Mouse (Mus musculus) liver, embryonic 16.5 days (tissue): ENCODE measurements at regions not wholly inside any gene's neighbourhood (a gene's known extent, or its start where the extent isn't known, plus 50 kb on each side); places are given as distances from the start of the nearest gene placed in this dataset.

Experiments used
- ATAC-seq: fragments of 200-750 bp; cut with Nextera tagmentation; 2 replicates; pipeline ENCODE4 v1.8.0; 2017; ENCODE audit warnings: low read depth, mild to moderate bottlenecking, moderate number of reproducible peaks, moderate library complexity
- H3K27ac ChIP-seq: fragments of 300-500 bp; sonication (generic); 2 replicates; pipeline ENCODE4 v1.5.1; 2014; ENCODE audit warnings: mild to moderate bottlenecking, low read length
- H3K27me3 ChIP-seq: fragments of 300-500 bp; sonication (generic); 2 replicates; pipeline ENCODE4 v1.6.1; 2014; ENCODE audit warnings: low read depth, low read length, mixed read lengths; ENCODE audit not compliant: control insufficient read depth, insufficient read depth
- H3K36me3 ChIP-seq: fragments of 300-500 bp; sonication (generic); 2 replicates; pipeline ENCODE4 v1.6.1; 2014; ENCODE audit warnings: mild to moderate bottlenecking; ENCODE audit not compliant: control insufficient read depth, insufficient read depth
- H3K4me1 ChIP-seq: fragments of 300-500 bp; sonication (generic); 2 replicates; pipeline ENCODE4 v1.6.1; 2014; ENCODE audit warnings: low read depth, low read length, mixed read lengths; ENCODE audit not compliant: control insufficient read depth
- H3K4me2 ChIP-seq: fragments of 300-500 bp; sonication (generic); 2 replicates; pipeline ENCODE4 v1.6.1; 2014; ENCODE audit warnings: low read depth, low read length, mixed read lengths
- H3K4me3 ChIP-seq: fragments of 300-500 bp; sonication (generic); 2 replicates; pipeline ENCODE4 v1.5.1; 2014; ENCODE audit warnings: low read depth, mild to moderate bottlenecking, low read length
- H3K9ac ChIP-seq: fragments of 300-500 bp; sonication (generic); 2 replicates; pipeline ENCODE4 v1.6.1; 2014; ENCODE audit warnings: low read depth, low read length
- H3K9me3 ChIP-seq: fragments of 300-500 bp; sonication (generic); replicated peaks from 2 replicates; pipeline ENCODE4 v1.6.1; 2016; ENCODE audit warnings: low read length; ENCODE audit not compliant: control insufficient read depth
- WGBS: fragments of 180-500 bp; shearing (Covaris S2); extraction: QIAGEN DNeasy Blood & Tissue Kit; methylation state at CpG from one replicate; pipeline ENCODE4 v1.1.7; 2014; ENCODE audit not compliant: insufficient replicate concordance; 5-methylcytosine and 5-hydroxymethylcytosine counted together

- 51% methylated on average over 6 of the region's 6 CpGs for WGBS
Observed at GRCm38 (mm10) chr19:56065730-56066129, 221.2 kb upstream of the Habp2 start.

GRCm38 (mm10) chr19:56068165-56068564 is 218.8 kb upstream of the Habp2 start:
- no peak overlapping the region for H3K27ac ChIP-seq
- H3K27me3 ChIP-seq: no peaks in the 10 kb centered on the region
- no peak overlapping the region for H3K4me2 ChIP-seq
- no peaks in the 10 kb centered on the region for H3K36me3 ChIP-seq
- 15% methylated on average over 8 of the region's 8 CpGs for WGBS
- H3K4me1 ChIP-seq: no peaks in the 10 kb centered on the region
- no peaks in the 10 kb centered on the region for H3K9me3 ChIP-seq
- no peak overlapping the region for H3K4me3 ChIP-seq
- no peak for ATAC-seq
- no peak overlapping the region for H3K9ac ChIP-seq

More at GRCm38 (mm10) chr19:56065730-56066129, 221.2 kb upstream of the Habp2 start:
- Histone ChIP-seq H3K27ac (no peak overlapping the region), H3K27me3 (no peaks in the 10 kb centered on the region), H3K9me3 (no peaks in the 10 kb centered on the region), H3K4me1 (no peaks in the 10 kb centered on the region), H3K9ac (no peak overlapping the region), H3K36me3 (no peaks in the 10 kb centered on the region), H3K4me2 (no peak overlapping the region), H3K4me3 (no peak overlapping the region)
- no peak for ATAC-seq

- H3K9me3 ChIP-seq: no peaks in the 10 kb centered on the region
- no peak overlapping the region for H3K4me2 ChIP-seq
- ATAC-seq: no peak
- no peak overlapping the region for H3K4me3 ChIP-seq
- no peaks in the 10 kb centered on the region for H3K36me3 ChIP-seq
- H3K4me1 ChIP-seq: no peaks in the 10 kb centered on the region
- 11% methylated on average over 12 of the region's 12 CpGs for WGBS
- H3K9ac ChIP-seq: no peak overlapping the region
- no peaks in the 10 kb centered on the region for H3K27me3 ChIP-seq
- H3K27ac ChIP-seq: no peak overlapping the region
Observed at GRCm38 (mm10) chr19:56068854-56069253, 218.1 kb upstream of the Habp2 start.

GRCm38 (mm10) chr19:56069266-56069665 is 217.7 kb upstream of the Habp2 start:
- H3K4me1 ChIP-seq: no peaks in the 10 kb centered on the region
- no peaks in the 10 kb centered on the region for H3K36me3 ChIP-seq
- H3K27me3 ChIP-seq: no peaks in the 10 kb centered on the region
- no peak overlapping the region for H3K27ac ChIP-seq
- no peaks in the 10 kb centered on the region for H3K9me3 ChIP-seq
- H3K9ac ChIP-seq: no peak overlapping the region
- WGBS: 39% methylated on average over 10 of the region's 10 CpGs
- ATAC-seq: no peak
- no peak overlapping the region for H3K4me2 ChIP-seq
- H3K4me3 ChIP-seq: no peak overlapping the region

- H3K9me3 ChIP-seq: no peaks in the 10 kb centered on the region
- no peaks in the 10 kb centered on the region for H3K36me3 ChIP-seq
- H3K4me3 ChIP-seq: no peak overlapping the region
- WGBS: 44% methylated on average over 4 of the region's 4 CpGs
- H3K27me3 ChIP-seq: no peaks in the 10 kb centered on the region
- no peak overlapping the region for H3K27ac ChIP-seq
- no peaks in the 10 kb centered on the region for H3K4me1 ChIP-seq
- no peak overlapping the region for H3K4me2 ChIP-seq
- H3K9ac ChIP-seq: no peak overlapping the region
- ATAC-seq: no peak
Observed at GRCm38 (mm10) chr19:56071340-56071739, 215.6 kb upstream of the Habp2 start.

- no peak overlapping the region for H3K9ac ChIP-seq
- H3K4me1 ChIP-seq: no peaks in the 10 kb centered on the region
- no peaks in the 10 kb centered on the region for H3K36me3 ChIP-seq
- no peak overlapping the region for H3K4me2 ChIP-seq
- no peak overlapping the region for H3K27ac ChIP-seq
- no peak for ATAC-seq
- 70% methylated on average over 8 of the region's 8 CpGs for WGBS
- no peak overlapping the region for H3K4me3 ChIP-seq
- no peaks in the 10 kb centered on the region for H3K27me3 ChIP-seq
- H3K9me3 ChIP-seq: no peaks in the 10 kb centered on the region
Observed at GRCm38 (mm10) chr19:56076128-56076527, 210.8 kb upstream of the Habp2 start.

GRCm38 (mm10) chr19:56077491-56077890 is 209.4 kb upstream of the Habp2 start:
- no peak overlapping the region for H3K4me2 ChIP-seq
- no peaks in the 10 kb centered on the region for H3K36me3 ChIP-seq
- no peaks in the 10 kb centered on the region for H3K9me3 ChIP-seq
- no peak for ATAC-seq
- no peak overlapping the region for H3K9ac ChIP-seq
- H3K4me1 ChIP-seq: no peaks in the 10 kb centered on the region
- no peaks in the 10 kb centered on the region for H3K27me3 ChIP-seq
- 64% methylated on average over 8 of the region's 8 CpGs for WGBS
- H3K27ac ChIP-seq: no peak overlapping the region
- H3K4me3 ChIP-seq: no peak overlapping the region

- H3K4me1 ChIP-seq: no peaks in the 10 kb centered on the region
- H3K4me3 ChIP-seq: no peak overlapping the region
- 80% methylated on average over 7 of the region's 7 CpGs for WGBS
- no peaks in the 10 kb centered on the region for H3K36me3 ChIP-seq
- H3K27me3 ChIP-seq: no peaks in the 10 kb centered on the region
- H3K4me2 ChIP-seq: no peak overlapping the region
- no peak for ATAC-seq
- H3K9me3 ChIP-seq: no peaks in the 10 kb centered on the region
- H3K9ac ChIP-seq: no peak overlapping the region
- H3K27ac ChIP-seq: no peak overlapping the region
Observed at GRCm38 (mm10) chr19:56086413-56087083, 200.4 kb upstream of the Habp2 start.

GRCm38 (mm10) chr19:56087127-56087526 is 199.8 kb upstream of the Habp2 start:
- Histone ChIP-seq H3K4me1 (no peaks in the 10 kb centered on the region), H3K9ac (no peak overlapping the region), H3K27me3 (no peaks in the 10 kb centered on the region), H3K36me3 (no peaks in the 10 kb centered on the region), H3K9me3 (no peaks in the 10 kb centered on the region), H3K4me3 (no peak overlapping the region), H3K27ac (no peak overlapping the region), H3K4me2 (no peak overlapping the region)
- no peak for ATAC-seq
- WGBS: 63% methylated on average over 6 of the region's 6 CpGs
